Mouse (Mus musculus): ENCODE measurements around the gene Gm42791.

- TF ChIP-seq CTCF (IDR thresholded peaks at IDR 0.05; ENCODE audit: insufficient read depth, low read length) (no peak), POLR2A (IDR thresholded peaks at IDR 0.05; ENCODE audit: borderline replicate concordance, extremely low read depth, low read depth, low read length) (no peak)
Observed at GRCm38 (mm10) chr5:148895034-148895433, 99.9 kb downstream of the Gm42791 start.

Data from lung, adult 2 months (tissue).